Mouse (Mus musculus) CH12.LX (cell line): ENCODE data around the gene Akt3. TPM values are rescaled to one million over a fixed set of nuclear protein-coding genes. Genes with fewer than 3 reads are reported as not detected.

ENCODE experiments used
- DNase-seq: peaks from one replicate; pipeline ENCODE4 v3.0.0-alpha.2; 2013; ENCODE audit errors: extremely low read depth
- H3K27ac ChIP-seq: 2 replicates; pipeline ENCODE4 v1.5.1; 2012; ENCODE audit warnings: low read depth, mild to moderate bottlenecking, control low read depth, moderate library complexity; ENCODE audit not compliant: insufficient read depth
- H3K27me3 ChIP-seq: replicated peaks from 2 replicates; pipeline ENCODE3; 2012; ENCODE audit warnings: inconsistent platforms
- H3K36me3 ChIP-seq, 2 experiments: replicated peaks in 1 of 2; 2 replicates each; pipeline versions ENCODE3 to v1.6.1; 2012; ENCODE audit warnings: inconsistent platforms in 1 of 2, low read length in 1 of 2, mild to moderate bottlenecking in 1 of 2, mixed read lengths in 1 of 2, moderate library complexity in 1 of 2; ENCODE audit not compliant: control insufficient read depth in 1 of 2, insufficient read depth in 1 of 2
- H3K4me1 ChIP-seq, 2 experiments: 2 replicates each; pipeline ENCODE4 v1.6.1; 2012; ENCODE audit warnings: inconsistent platforms in 1 of 2, moderate library complexity in 1 of 2; ENCODE audit not compliant: insufficient read depth in 2 of 2, control insufficient read depth in 1 of 2
- H3K4me2 ChIP-seq: 2 replicates; pipeline ENCODE4 v1.6.1; 2012; ENCODE audit warnings: low read depth, mild to moderate bottlenecking, control low read depth; ENCODE audit not compliant: poor library complexity, insufficient read depth, severe bottlenecking
- H3K4me3 ChIP-seq, 3 experiments: fragments of 150-350 bp in 1 of 3; sonication (generic) in 1 of 3; replicated peaks in 1 of 3; 2 replicates each; pipeline versions ENCODE3 to v1.5.1; 2011 to 2012; ENCODE audit warnings: low read depth in 2 of 3, low read length in 2 of 3, mild to moderate bottlenecking in 2 of 3, moderate library complexity in 2 of 3, control low read depth in 1 of 3, improper control_type of control experiment in 1 of 3, inconsistent platforms in 1 of 3, mixed read lengths in 1 of 3; ENCODE audit not compliant: poor library complexity in 1 of 3
- H3K79me2 ChIP-seq: replicated peaks from 2 replicates; pipeline ENCODE4 v1.6.1; 2012; ENCODE audit warnings: mild to moderate bottlenecking, moderate library complexity; ENCODE audit not compliant: control insufficient read depth, poor library complexity, insufficient read depth, severe bottlenecking; ENCODE audit errors: extremely low read depth
- H3K9ac ChIP-seq: 2 replicates; pipeline ENCODE4 v1.6.1; 2012; ENCODE audit warnings: low read depth, mild to moderate bottlenecking, control low read depth, moderate library complexity; ENCODE audit not compliant: insufficient read depth
- H3K9me3 ChIP-seq: replicated peaks from 2 replicates; pipeline ENCODE3; 2012; ENCODE audit warnings: low read length, inconsistent platforms, mixed read lengths
- CHD1 ChIP-seq: IDR thresholded peaks from 2 replicates; pipeline ENCODE4 v1.6.1; 2012; ENCODE audit warnings: low read depth, low read length, improper control_type of control experiment, inconsistent platforms
- CTCF ChIP-seq, 2 experiments: IDR thresholded peaks in 1 of 2; conservative IDR thresholded peaks in 1 of 2; 2 replicates each; pipeline ENCODE4 v1.5.1; 2011 to 2012; ENCODE audit warnings: low read depth in 2 of 2, low read length in 2 of 2, improper control_type of control experiment in 1 of 2, inconsistent platforms in 1 of 2, mild to moderate bottlenecking in 1 of 2, moderate library complexity in 1 of 2
- E2F4 ChIP-seq: IDR thresholded peaks from 2 replicates; pipeline ENCODE4 v1.6.1; 2011; ENCODE audit warnings: low read depth, low read length, improper control_type of control experiment; ENCODE audit not compliant: insufficient replicate concordance
- ETS1 ChIP-seq: conservative IDR thresholded peaks from 2 replicates; pipeline ENCODE4 v1.6.1; 2012; ENCODE audit warnings: low read depth, mild to moderate bottlenecking, inconsistent platforms, low read length, improper control_type of control experiment, moderate library complexity
- JUND ChIP-seq: conservative IDR thresholded peaks from 2 replicates; pipeline ENCODE4 v1.6.1; 2011; ENCODE audit warnings: low read depth, low read length, improper control_type of control experiment
- KAT2A ChIP-seq: IDR thresholded peaks from 2 replicates; pipeline ENCODE4 v1.6.1; 2012; ENCODE audit warnings: low read length, improper control_type of control experiment, inconsistent platforms; ENCODE audit not compliant: insufficient replicate concordance
- MAZ ChIP-seq: IDR thresholded peaks from 2 replicates; pipeline ENCODE4 v1.6.1; 2012; ENCODE audit warnings: low read depth, mild to moderate bottlenecking, inconsistent platforms, low read length, improper control_type of control experiment, moderate library complexity
- MYC ChIP-seq: IDR thresholded peaks from 2 replicates; pipeline ENCODE4 v1.6.1; 2011; ENCODE audit warnings: low read depth, mild to moderate bottlenecking, improper control_type of control experiment, low read length
- NRF1 ChIP-seq: IDR thresholded peaks from 2 replicates; pipeline ENCODE4 v1.6.1; 2014; ENCODE audit warnings: low read depth, mild to moderate bottlenecking, inconsistent platforms, low read length, improper control_type of control experiment, moderate library complexity
- PAX5 ChIP-seq: IDR thresholded peaks from 2 replicates; pipeline ENCODE4 v1.6.1; 2012; ENCODE audit warnings: low read length, inconsistent platforms, mixed read lengths
- POLR2A ChIP-seq: IDR thresholded peaks from 2 replicates; pipeline ENCODE4 v1.6.1; 2011; ENCODE audit warnings: low read depth, mild to moderate bottlenecking, improper control_type of control experiment, low read length
- POLR2AphosphoS2 ChIP-seq: IDR thresholded peaks from 2 replicates; pipeline ENCODE4 v1.6.1; 2011; ENCODE audit warnings: low read depth, low read length, improper control_type of control experiment
- RCOR1 ChIP-seq: conservative IDR thresholded peaks from 2 replicates; pipeline ENCODE4 v1.6.1; 2012; ENCODE audit warnings: low read depth, mild to moderate bottlenecking, inconsistent platforms, low read length, improper control_type of control experiment
- SIN3A ChIP-seq: IDR thresholded peaks from 2 replicates; pipeline ENCODE4 v1.6.1; 2012; ENCODE audit warnings: low read length, improper control_type of control experiment, inconsistent platforms
- SMC3 ChIP-seq: IDR thresholded peaks from 2 replicates; pipeline ENCODE4 v1.6.1; 2011; ENCODE audit warnings: low read depth, low read length, improper control_type of control experiment
- UBTF ChIP-seq: IDR thresholded peaks from 2 replicates; pipeline ENCODE4 v1.6.1; 2012; ENCODE audit warnings: low read depth, mild to moderate bottlenecking, inconsistent platforms, low read length, improper control_type of control experiment, moderate library complexity
- ZC3H11A ChIP-seq: IDR thresholded peaks from 2 replicates; pipeline ENCODE4 v1.6.1; 2012; ENCODE audit warnings: low read depth, mild to moderate bottlenecking, inconsistent platforms, low read length, improper control_type of control experiment
- ZNF384 ChIP-seq: IDR thresholded peaks from 2 replicates; pipeline ENCODE4 v1.6.1; 2012; ENCODE audit warnings: low read depth, low read length, improper control_type of control experiment, inconsistent platforms
- dilution Hi-C: fragments of 300-500 bp; cut with MboI; formaldehyde crosslinking; loops from 2 replicates; pipeline ENCODE4 v1.14.3; 2020; ENCODE audit warnings: low sequenced_read_pairs; ENCODE audit not compliant: extremely low pct_unique_long_range_greater_than_20kb, extremely low pct_ligation_motif_present
- in situ Hi-C: fragments of 300-500 bp; cut with MboI; formaldehyde crosslinking; loops from 3 replicates; pipeline ENCODE4 v1.14.3; 2019; ENCODE audit warnings: low sequenced_read_pairs, low pct_ligation_motif_present, low pct_unique_long_range_greater_than_20kb, mixed read lengths
- polyA plus RNA-seq: library from polyadenylated mRNA; unstranded; fragments of >175 nt; gene quantifications from 2 replicates; pipeline ENCODE4 v1.2.1, GENCODE M21; 2012; ENCODE audit warnings: low read depth; ENCODE audit not compliant: insufficient read length
- total RNA-seq, 2 experiments: library from RNA; depleted of rRNA; stranded (reverse); fragments of 300-350 nt in 1 of 2; fragments of >200 nt in 1 of 2; gene quantifications; 2 replicates each; pipeline ENCODE4 v1.2.3; 2012 to 2014

Akt3 gene
- total and polyA plus RNA-seq, 3 experiments = 0.34 to 1.3 (median 0.82) TPM

- no peaks in the 10 kb centered on the region for H3K79me2 ChIP-seq
- no peak overlapping the region for H3K9ac ChIP-seq
- peaks cover 4 to 37% of the 10 kb centered on the region in 2 experiments; a peak in 3 of 4 replicates for H3K4me1 ChIP-seq
- H3K27ac ChIP-seq = no peak overlapping the region
- TF ChIP-seq MAZ (no peak), MYC (no peak), JUND (no peak), CTCF (conservative IDR thresholded peaks at IDR 0.05 in 1 of 2, IDR thresholded peaks at IDR 0.05 in 1 of 2; ENCODE audit: low read depth in 2 of 2, low read length in 2 of 2) (no peak), KAT2A (no peak), RCOR1 (no peak), PAX5 (no peak), UBTF (no peak), ETS1 (no peak), ZC3H11A (no peak)
- no peak overlapping the region for H3K4me3 ChIP-seq
- no peak for DNase-seq
- H3K36me3 ChIP-seq = peaks cover 0 to 14% of the 10 kb centered on the region in 2 experiments
- no peaks in the 10 kb centered on the region for H3K27me3 ChIP-seq
- H3K9me3 ChIP-seq = no peaks in the 10 kb centered on the region
- in situ Hi-C loops (loop anchor here (25.0 kb wide), 1 partner anchor 292 kb away; no protein-coding TSS in a partner anchor), dilution Hi-C loops (no loop called here)
- no peak overlapping the region for H3K4me2 ChIP-seq
These were observed 253.8 kb downstream of the Akt3 start for GRCm38 (mm10) chr1:177004041-177004741.

- Histone ChIP-seq H3K9me3 (no peaks in the 10 kb centered on the region), H3K36me3 (peaks cover 0 to 14% of the 10 kb centered on the region in 2 experiments), H3K79me2 (no peaks in the 10 kb centered on the region), H3K27me3 (no peaks in the 10 kb centered on the region), H3K4me2 (no peak overlapping the region), H3K27ac (no peak overlapping the region), H3K4me1 (peaks cover 4 to 40% of the 10 kb centered on the region in 2 experiments), H3K4me3 (no peak overlapping the region), H3K9ac (no peak overlapping the region)
- DNase-seq = no peak
- no peak for TF ChIP-seq CHD1
- TF ChIP-seq E2F4 = no peak
- TF ChIP-seq ZNF384 = no peak
- TF ChIP-seq MYC = no peak
- no peak for TF ChIP-seq POLR2A
- no peak for TF ChIP-seq SIN3A
- TF ChIP-seq POLR2AphosphoS2 = no peak
- TF ChIP-seq NRF1 = no peak
- TF ChIP-seq ZC3H11A = no peak
- no peak for TF ChIP-seq CTCF (conservative IDR thresholded peaks at IDR 0.05 in 1 of 2, IDR thresholded peaks at IDR 0.05 in 1 of 2; ENCODE audit: low read depth in 2 of 2, low read length in 2 of 2)
- TF ChIP-seq SMC3 = no peak
- dilution Hi-C loops (no loop called here), in situ Hi-C loops (loop anchor here (25.0 kb wide), 1 partner anchor 291 kb away; no protein-coding TSS in a partner anchor)
These were observed 255.1 kb downstream of the Akt3 start for GRCm38 (mm10) chr1:177002951-177003350.
